Mouse (Mus musculus) thymus, postnatal 0 days (tissue): ENCODE data around the gene Msh5. TPM values are rescaled to one million over a fixed set of nuclear protein-coding genes. Genes with fewer than 3 reads are reported as not detected.

Experiments
- polyA plus RNA-seq: library from polyadenylated mRNA; unstranded; fragments of >200 nt; fragmentation: Nextera tagmentation; extraction: Ambion mirVana; gene quantifications from 2 replicates; pipeline ENCODE4 v1.2.1, GENCODE M21; 2015

Gene Msh5
- polyA plus RNA-seq, 1 experiment from 2014 or later, result 13.5 TPM

Other genes with a start within 250 kb of the Msh5 start
- gene Cyp21a1, start 242.2 kb downstream of the Msh5 start, polyA plus RNA-seq, result not detected in 2 replicates
- gene Stk19, start 209.8 kb downstream of the Msh5 start, polyA plus RNA-seq, result 39.3 and 48.6 TPM in 2 replicates
- 48.8 and 53.3 TPM in 2 replicates for gene Dxo, start 209.7 kb downstream of the Msh5 start, polyA plus RNA-seq
- 49.7 and 50.1 TPM in 2 replicates for gene Skiv2l, start 196.5 kb downstream of the Msh5 start, polyA plus RNA-seq
- gene Nelfe, start 196.4 kb downstream of the Msh5 start, polyA plus RNA-seq, result 82.4 and 88.6 TPM in 2 replicates
- 5.2 and 6.2 TPM in 2 replicates for gene Cfb, start 184.2 kb downstream of the Msh5 start, polyA plus RNA-seq
- 1.6 and 1.7 TPM in 2 replicates for gene Zbtb12, start 167.3 kb downstream of the Msh5 start, polyA plus RNA-seq
- not detected in 2 replicates for gene Gm20547, start 164.7 kb downstream of the Msh5 start, polyA plus RNA-seq
- 7.6 TPM in 2 replicates for gene C2, start 148.5 kb downstream of the Msh5 start, polyA plus RNA-seq
- 38.6 and 47.9 TPM in 2 replicates for gene Ehmt2, start 148.3 kb downstream of the Msh5 start, polyA plus RNA-seq
- 0.57 and 0.81 TPM in 2 replicates for gene Slc44a4, start 132.3 kb downstream of the Msh5 start, polyA plus RNA-seq
- 25.7 and 28.2 TPM in 2 replicates for gene Neu1, start 115.5 kb downstream of the Msh5 start, polyA plus RNA-seq
- 0.72 and 0.83 TPM in 2 replicates for gene Hspa1b, start 87.5 kb downstream of the Msh5 start, polyA plus RNA-seq
- not detected in 2 replicates for gene Gm20481, start 76.8 kb downstream of the Msh5 start, polyA plus RNA-seq
- gene Hspa1a, start 74.6 kb downstream of the Msh5 start, polyA plus RNA-seq, result 6.8 and 7.6 TPM in 2 replicates
- 0.09 and 0.27 TPM in 2 replicates for gene Hspa1l, start 74.0 kb downstream of the Msh5 start, polyA plus RNA-seq
- gene Lsm2, start 64.9 kb downstream of the Msh5 start, polyA plus RNA-seq, result 179 and 197 TPM in 2 replicates
- 125 and 138 TPM in 2 replicates for gene Vars, start 45.8 kb downstream of the Msh5 start, polyA plus RNA-seq
- 0.26 and 0.36 TPM in 2 replicates for gene Vwa7, start 30.2 kb downstream of the Msh5 start, polyA plus RNA-seq
- gene Sapcd1, start 18.7 kb downstream of the Msh5 start, polyA plus RNA-seq, result 18.2 and 22.5 TPM in 2 replicates
- 501 and 524 TPM in 2 replicates for gene Clic1, start 3.2 kb upstream of the Msh5 start, polyA plus RNA-seq
- gene Ddah2, start 12.3 kb upstream of the Msh5 start, polyA plus RNA-seq, result 51.6 and 57.5 TPM in 2 replicates
- gene Ly6g6c, start 18.6 kb upstream of the Msh5 start, polyA plus RNA-seq, result 0.27 and 0.57 TPM in 2 replicates
- gene Mpig6b, start 19.4 kb upstream of the Msh5 start, polyA plus RNA-seq, result 0.06 and 0.08 TPM in 2 replicates
- 0.89 and 1.0 TPM in 2 replicates for gene Ly6g6e, start 30.2 kb upstream of the Msh5 start, polyA plus RNA-seq
- gene Ly6g6d, start 31.3 kb upstream of the Msh5 start, polyA plus RNA-seq, result 0.55 and 0.60 TPM in 2 replicates
- gene Ly6g6f, start 38.9 kb upstream of the Msh5 start, polyA plus RNA-seq, result 0.12 TPM in 1 of 2 replicates, not detected in the other
- 85.3 and 90.6 TPM in 2 replicates for gene Abhd16a, start 42.5 kb upstream of the Msh5 start, polyA plus RNA-seq
- gene Ly6g5c, start 61.5 kb upstream of the Msh5 start, polyA plus RNA-seq, result 0.37 TPM in 1 of 2 replicates, not detected in the other
- 3.7 and 4.0 TPM in 2 replicates for gene Ly6g5b, start 68.7 kb upstream of the Msh5 start, polyA plus RNA-seq
- 26.9 and 31.2 TPM in 2 replicates for gene Gpank1, start 74.7 kb upstream of the Msh5 start, polyA plus RNA-seq
- 348 and 353 TPM in 2 replicates for gene Csnk2b, start 75.3 kb upstream of the Msh5 start, polyA plus RNA-seq
- gene D17H6S53E, start 79.6 kb upstream of the Msh5 start, polyA plus RNA-seq, result 11.2 and 14.7 TPM in 2 replicates
- gene Apom, start 85.3 kb upstream of the Msh5 start, polyA plus RNA-seq, result 0.18 and 0.21 TPM in 2 replicates
- 42.3 and 48.0 TPM in 2 replicates for gene Bag6, start 88.4 kb upstream of the Msh5 start, polyA plus RNA-seq
- gene Prrc2a, start 118.2 kb upstream of the Msh5 start, polyA plus RNA-seq, result 81.3 and 113 TPM in 2 replicates
- gene Aif1, start 129.3 kb upstream of the Msh5 start, polyA plus RNA-seq, result 45.2 and 47.2 TPM in 2 replicates
- gene Lst1, start 141.7 kb upstream of the Msh5 start, polyA plus RNA-seq, result 35.3 and 41.8 TPM in 2 replicates
- 144 and 167 TPM in 2 replicates for gene Ltb, start 147.7 kb upstream of the Msh5 start, polyA plus RNA-seq
- 4.2 and 5.7 TPM in 2 replicates for gene Tnf, start 155.3 kb upstream of the Msh5 start, polyA plus RNA-seq
- gene Lta, start 158.6 kb upstream of the Msh5 start, polyA plus RNA-seq, result 4.4 and 4.7 TPM in 2 replicates
- gene Gm16181, start 174.1 kb upstream of the Msh5 start, polyA plus RNA-seq, result 0.26 and 0.69 TPM in 2 replicates
- 1.3 and 1.8 TPM in 2 replicates for gene Atp6v1g2, start 186.9 kb upstream of the Msh5 start, polyA plus RNA-seq
- gene Nfkbil1, start 189.0 kb upstream of the Msh5 start, polyA plus RNA-seq, result 14.0 and 16.8 TPM in 2 replicates
- 423 and 446 TPM in 2 replicates for gene Ddx39b, start 195.0 kb upstream of the Msh5 start, polyA plus RNA-seq
- gene H2-D1, start 216.0 kb upstream of the Msh5 start, polyA plus RNA-seq, result 441 and 555 TPM in 2 replicates